Mouse (Mus musculus): ENCODE results near the gene Rell1. TPM values are rescaled to one million over a fixed set of nuclear protein-coding genes. Genes with fewer than 3 reads are reported as not detected.

The Rell1 gene
- 24.0 and 25.5 TPM in 2 replicates for polyA plus RNA-seq (2015; fragmentation: Nextera tagmentation; extraction: Ambion mirVana)

GRCm38 (mm10) chr5:63968443-63969415, at the start of gene Rell1:
Gene Rell1 (minus strand): TSS chr5:63968897.
- Histone ChIP-seq H3K9me3 (replicated peaks) (no peaks in the 10 kb centered on the region), H3K36me3 (no peaks in the 10 kb centered on the region), H3K9ac (peak within 1 kb of the TSS; percentile 70), H3K4me3 (replicated peaks) (peak within 1 kb of the TSS; percentile 79), H3K4me1 (peaks cover 52% of the 10 kb centered on the region), H3K27ac (peak within 1 kb of the TSS; percentile 86), H3K27me3 (no peaks in the 10 kb centered on the region), H3K4me2 (peak within 1 kb of the TSS; percentile 68)
- ATAC-seq (replicated peaks; ENCODE audit: low FRiP score) = peak; percentile 98
- under 1% methylated on average over 75 of the region's 85 CpGs for WGBS

GRCm38 (mm10) chr5:64012596-64013366, 44.1 kb upstream of the Rell1 start:
- Histone ChIP-seq H3K4me3 (replicated peaks) (no peak overlapping the region), H3K9ac (no peak overlapping the region), H3K27ac (no peak overlapping the region), H3K36me3 (no peaks in the 10 kb centered on the region), H3K9me3 (replicated peaks) (0 out of 2 replicates have a peak, but pooled peaks cover 3% of the 10 kb centered on the region), H3K4me1 (no peaks in the 10 kb centered on the region), H3K27me3 (no peaks in the 10 kb centered on the region), H3K4me2 (no peak overlapping the region)
- no peak for ATAC-seq (replicated peaks; ENCODE audit: low FRiP score)
- 77% methylated on average over 13 of the region's 13 CpGs for WGBS

DNA sequence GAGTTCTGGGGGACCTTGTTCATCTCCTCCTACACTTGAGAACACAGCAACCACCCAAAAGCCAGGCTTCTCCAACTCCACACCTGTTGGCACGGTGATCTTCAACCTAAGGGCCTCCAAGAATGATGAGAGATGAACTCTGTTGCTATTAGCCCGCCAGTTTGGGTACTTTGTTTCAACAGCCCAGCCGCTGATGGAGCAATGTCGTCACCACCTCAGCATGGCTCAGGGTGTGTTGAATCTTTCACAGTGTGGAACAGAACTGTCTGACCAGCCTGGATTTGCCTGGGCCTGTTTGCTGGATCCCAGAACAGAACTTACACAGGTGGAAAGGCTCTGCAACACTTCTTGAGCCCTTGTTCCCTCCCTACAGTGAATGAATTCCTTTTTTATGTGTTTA, 37.9 kb upstream of the Rell1 start:
- H3K27me3 ChIP-seq = no peaks in the 10 kb centered on the region
- no peak overlapping the region for H3K4me3 ChIP-seq (replicated peaks)
- no peak for ATAC-seq (replicated peaks; ENCODE audit: low FRiP score)
- WGBS = 81% methylated on average over 4 of the region's 4 CpGs
- no peak overlapping the region for H3K27ac ChIP-seq
- H3K4me2 ChIP-seq = no peak overlapping the region
- no peaks in the 10 kb centered on the region for H3K4me1 ChIP-seq
- H3K9ac ChIP-seq = no peak overlapping the region
- H3K36me3 ChIP-seq = no peaks in the 10 kb centered on the region
- H3K9me3 ChIP-seq (replicated peaks) = no peaks in the 10 kb centered on the region

DNA sequence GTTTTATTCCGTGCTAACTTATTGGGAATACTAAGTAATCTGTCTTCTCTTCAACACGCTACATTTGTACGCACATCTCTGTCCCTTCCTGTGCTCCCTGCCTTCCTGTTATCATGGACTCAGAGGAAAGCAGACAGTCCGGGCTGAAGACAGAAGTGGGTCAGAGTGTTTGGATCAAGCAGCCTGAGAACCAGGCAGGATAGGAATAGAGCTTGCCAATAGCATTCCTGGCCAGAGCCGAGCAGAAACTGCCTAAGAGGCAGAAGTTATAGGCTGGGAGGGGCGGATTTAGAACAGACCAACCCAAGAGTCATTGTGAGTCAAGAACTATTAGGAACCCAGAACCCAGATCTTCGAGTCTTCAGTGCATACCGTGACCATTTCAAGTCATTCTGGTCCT, 34.6 kb upstream of the Rell1 start:
- WGBS = 88% methylated on average over 8 of the region's 8 CpGs
- ATAC-seq (replicated peaks; ENCODE audit: low FRiP score) = no peak

GRCm38 (mm10) chr5:63993865-63994264, 25.2 kb upstream of the Rell1 start:
- Histone ChIP-seq H3K9ac (no peak overlapping the region), H3K36me3 (no peaks in the 10 kb centered on the region), H3K4me2 (no peak overlapping the region), H3K4me3 (replicated peaks) (no peak overlapping the region), H3K27ac (no peak overlapping the region), H3K27me3 (no peaks in the 10 kb centered on the region), H3K9me3 (replicated peaks) (no peaks in the 10 kb centered on the region), H3K4me1 (no peaks in the 10 kb centered on the region)
- WGBS = 71% methylated on average over 3 of the region's 3 CpGs
- ATAC-seq (replicated peaks; ENCODE audit: low FRiP score) = no peak

More for the DNA sequence above, 34.6 kb upstream of the Rell1 start:
- Histone ChIP-seq H3K27me3 (no peaks in the 10 kb centered on the region), H3K9ac (no peak overlapping the region), H3K4me3 (replicated peaks) (no peak overlapping the region), H3K27ac (no peak overlapping the region), H3K9me3 (replicated peaks) (no peaks in the 10 kb centered on the region), H3K36me3 (no peaks in the 10 kb centered on the region), H3K4me1 (no peaks in the 10 kb centered on the region), H3K4me2 (no peak overlapping the region)

- Histone ChIP-seq H3K27me3 (no peaks in the 10 kb centered on the region), H3K9ac (no peak overlapping the region)
These were observed 22.0 kb upstream of the Rell1 start for GRCm38 (mm10) chr5:63990675-63991074.

DNA sequence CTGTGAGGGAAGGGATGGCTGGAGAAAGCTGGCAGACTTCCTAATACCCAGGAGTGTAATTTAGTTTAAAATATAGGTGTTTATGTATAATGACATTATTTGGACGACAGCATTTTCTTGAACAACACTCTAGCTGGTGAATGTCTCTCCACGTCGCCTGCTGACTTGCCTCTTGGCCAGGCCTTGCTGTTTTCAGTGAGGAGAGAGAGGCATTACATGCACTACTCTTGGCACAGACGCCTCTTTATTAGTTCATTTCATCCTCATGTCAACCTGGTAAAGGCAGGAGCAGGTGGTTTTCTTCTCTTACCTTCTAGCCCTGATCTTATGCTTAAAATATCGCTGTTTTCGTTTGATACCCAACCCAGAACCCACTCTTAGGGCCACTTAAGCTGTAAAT, 17.6 kb upstream of the Rell1 start:
- H3K4me1 ChIP-seq = no peaks in the 10 kb centered on the region
- no peak overlapping the region for H3K9ac ChIP-seq
- ATAC-seq (replicated peaks; ENCODE audit: low FRiP score) = no peak
- no peaks in the 10 kb centered on the region for H3K36me3 ChIP-seq
- WGBS = 86% methylated on average over 6 of the region's 6 CpGs
- no peak overlapping the region for H3K4me3 ChIP-seq (replicated peaks)
- H3K4me2 ChIP-seq = no peak overlapping the region
- no peaks in the 10 kb centered on the region for H3K27me3 ChIP-seq
- H3K9me3 ChIP-seq (replicated peaks) = no peaks in the 10 kb centered on the region
- no peak overlapping the region for H3K27ac ChIP-seq

More at GRCm38 (mm10) chr5:63990675-63991074, 22.0 kb upstream of the Rell1 start:
- Histone ChIP-seq H3K36me3 (no peaks in the 10 kb centered on the region), H3K4me2 (no peak overlapping the region), H3K4me1 (no peaks in the 10 kb centered on the region), H3K27ac (no peak overlapping the region), H3K4me3 (replicated peaks) (no peak overlapping the region), H3K9me3 (replicated peaks) (no peaks in the 10 kb centered on the region)
- no peak for ATAC-seq (replicated peaks; ENCODE audit: low FRiP score)
- 87% methylated on average over 3 of the region's 3 CpGs for WGBS

GRCm38 (mm10) chr5:63982296-63982695, 13.6 kb upstream of the Rell1 start:
- Histone ChIP-seq H3K27ac (no peak overlapping the region), H3K36me3 (no peaks in the 10 kb centered on the region), H3K4me1 (no peaks in the 10 kb centered on the region), H3K4me3 (replicated peaks) (no peak overlapping the region), H3K27me3 (no peaks in the 10 kb centered on the region), H3K9me3 (replicated peaks) (no peaks in the 10 kb centered on the region), H3K9ac (no peak overlapping the region), H3K4me2 (no peak overlapping the region)
- WGBS = 70% methylated on average over 11 of the region's 11 CpGs
- ATAC-seq (replicated peaks; ENCODE audit: low FRiP score) = no peak

GRCm38 (mm10) chr5:63970991-63971390, 2.3 kb upstream of the Rell1 start:
- no peak overlapping the region for H3K4me3 ChIP-seq (replicated peaks)
- 60% methylated on average over 2 of the region's 2 CpGs for WGBS
- H3K9ac ChIP-seq = no peak overlapping the region
- ATAC-seq (replicated peaks; ENCODE audit: low FRiP score) = no peak
- no peaks in the 10 kb centered on the region for H3K27me3 ChIP-seq
- no peaks in the 10 kb centered on the region for H3K9me3 ChIP-seq (replicated peaks)
- H3K27ac ChIP-seq = peak overlapping the region; percentile 86; the same call in 1 of the 2 replicates
- H3K4me2 ChIP-seq = no peak overlapping the region
- no peaks in the 10 kb centered on the region for H3K36me3 ChIP-seq
- peaks cover 55% of the 10 kb centered on the region for H3K4me1 ChIP-seq

- Histone ChIP-seq H3K9ac (no peak overlapping the region), H3K4me3 (replicated peaks) (no peak overlapping the region), H3K4me1 (peaks cover 54% of the 10 kb centered on the region), H3K9me3 (replicated peaks) (no peaks in the 10 kb centered on the region), H3K4me2 (peak overlapping the region; percentile 68; the same call in 1 of the 2 replicates), H3K27ac (peak overlapping the region; percentile 86), H3K27me3 (no peaks in the 10 kb centered on the region), H3K36me3 (no peaks in the 10 kb centered on the region)
- ATAC-seq (replicated peaks; ENCODE audit: low FRiP score) = no peak
- WGBS = 10% methylated on average over 7 of the region's 7 CpGs
These were observed 1.6 kb upstream of the Rell1 start for GRCm38 (mm10) chr5:63970281-63970732.

DNA sequence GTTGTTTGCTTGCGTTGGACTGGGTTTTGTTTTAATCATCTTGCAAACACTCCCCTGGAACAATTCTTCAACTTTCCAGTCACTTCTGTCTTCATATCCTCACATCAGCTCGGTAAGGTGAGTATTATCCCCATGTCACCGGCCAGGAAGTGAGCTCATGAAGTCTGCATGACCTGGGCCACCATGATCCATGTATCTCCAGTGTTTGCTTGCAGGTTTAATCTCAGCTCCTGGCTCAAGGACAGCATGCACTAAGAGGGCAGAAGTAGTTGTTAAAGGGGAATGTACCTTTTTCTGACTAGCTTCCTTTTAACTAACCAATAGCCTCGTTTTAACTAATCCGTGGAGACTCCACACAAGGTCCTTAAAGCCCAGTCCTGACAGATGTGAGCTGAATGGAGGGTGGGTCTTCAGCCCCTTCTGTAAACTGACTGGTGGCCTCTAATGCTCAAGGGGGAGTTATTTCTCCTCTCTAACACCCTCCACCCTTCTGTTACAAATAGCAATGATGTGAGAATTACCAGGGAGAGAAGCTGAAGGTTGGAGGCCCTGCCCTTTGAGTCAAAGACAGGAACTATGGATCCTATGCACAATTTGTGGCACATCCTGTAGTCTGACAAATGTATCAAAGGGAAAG, 897 bp upstream of the Rell1 start:
- ATAC-seq (replicated peaks; ENCODE audit: low FRiP score) = no peak
- H3K9ac ChIP-seq = no peak overlapping the region
- WGBS = 17% methylated on average over 5 of the region's 5 CpGs
- H3K4me3 ChIP-seq (replicated peaks) = peak overlapping the region; percentile 79
- no peaks in the 10 kb centered on the region for H3K36me3 ChIP-seq
- H3K27me3 ChIP-seq = no peaks in the 10 kb centered on the region
- peak overlapping the region; percentile 86 for H3K27ac ChIP-seq
- H3K9me3 ChIP-seq (replicated peaks) = no peaks in the 10 kb centered on the region
- H3K4me1 ChIP-seq = peaks cover 55% of the 10 kb centered on the region
- peak overlapping the region; percentile 68 for H3K4me2 ChIP-seq
